Mouse (Mus musculus) heart, adult 2 months (tissue): ENCODE data around the gene Sema5a.

ENCODE experiments used
- CTCF ChIP-seq: fragments of 200-600 bp; IDR thresholded peaks from 2 replicates; pipeline ENCODE4 v1.8.1; 2022; ENCODE audit warnings: antibody characterized with exemption, mild to moderate bottlenecking, moderate library complexity
- EP300 ChIP-seq: fragments of 200-500 bp; IDR thresholded peaks from 2 replicates; pipeline ENCODE4 v1.6.1; 2011; ENCODE audit warnings: low read depth, low read length, control low read depth; ENCODE audit not compliant: insufficient read depth
- POLR2A ChIP-seq: fragments of 200-500 bp; IDR thresholded peaks from 2 replicates; pipeline ENCODE4 v1.6.1; 2011; ENCODE audit warnings: mild to moderate bottlenecking, low read depth, low read length, control low read depth; ENCODE audit not compliant: insufficient read depth

GRCm38 (mm10) chr15:32718964-32719311 is 474.3 kb downstream of the Sema5a start:
- TF ChIP-seq CTCF (no peak), POLR2A (no peak), EP300 (no peak)
